Mouse (Mus musculus): ENCODE measurements around the gene Haghl. TPM values are rescaled to one million over a fixed set of nuclear protein-coding genes. Genes with fewer than 3 reads are reported as not detected.

The Haghl gene
- 10 to 100 TPM; 27.2 to 30.3 TPM for polyA plus RNA-seq (2017; shearing (Covaris generic))

DNA sequence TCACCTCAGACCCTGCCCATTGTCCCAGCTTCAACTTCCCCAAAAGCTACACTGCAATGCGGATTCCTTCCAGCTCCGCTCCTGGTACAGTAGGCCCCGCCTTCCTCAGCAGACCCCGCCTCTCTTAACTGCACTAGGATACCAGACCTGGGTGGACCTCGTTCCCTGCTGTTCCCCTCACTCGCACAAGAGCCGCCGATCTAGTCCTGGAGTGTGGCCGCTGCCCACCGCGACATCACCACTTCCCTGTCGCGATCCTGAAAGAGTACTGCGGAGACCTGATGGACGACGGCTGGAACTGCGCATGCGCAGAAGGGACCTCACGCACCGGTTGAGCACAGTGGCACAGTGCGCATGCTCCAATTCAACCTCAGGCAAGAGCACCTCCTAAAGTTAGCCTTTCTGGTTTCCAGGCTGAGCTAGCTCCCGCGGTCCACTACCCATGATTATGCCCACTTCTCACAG is at the start of gene Haghl:
Gene Haghl (minus strand): TSS at position 393 of the 465 bp plus-strand sequence.
- ATAC-seq = peak; percentile 76

DNA sequence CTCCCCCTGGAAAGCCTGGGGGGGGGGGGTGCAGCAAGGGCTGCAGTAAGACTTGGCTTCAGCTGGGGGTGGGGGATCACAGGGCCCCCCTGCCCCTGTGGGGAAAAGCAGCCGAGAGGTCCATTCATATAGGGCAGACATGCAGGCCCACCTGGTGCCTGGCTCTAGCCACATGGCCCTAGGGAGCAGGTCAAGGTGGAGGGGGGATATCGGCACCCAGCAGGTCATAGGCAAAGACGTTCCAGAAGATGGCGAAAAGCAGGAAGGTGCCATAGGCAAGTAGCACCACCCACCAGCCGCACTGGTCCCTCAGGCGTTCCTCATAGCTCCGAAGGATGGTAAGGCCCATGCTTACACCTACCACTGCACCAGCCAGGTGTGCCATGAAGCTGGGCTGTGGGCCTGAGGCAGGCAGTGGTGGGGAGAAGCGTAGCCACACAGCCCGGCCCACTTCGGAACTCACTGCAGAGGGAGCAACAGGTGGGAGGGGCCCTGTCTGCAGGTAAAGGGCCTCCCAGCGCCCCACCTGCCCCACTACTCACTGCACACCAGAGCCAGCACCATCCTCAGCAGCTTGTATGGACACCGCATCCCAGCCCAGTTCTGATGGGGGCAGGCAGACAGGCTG is 49.2 kb upstream of the Haghl start:
- no peak for ATAC-seq

DNA sequence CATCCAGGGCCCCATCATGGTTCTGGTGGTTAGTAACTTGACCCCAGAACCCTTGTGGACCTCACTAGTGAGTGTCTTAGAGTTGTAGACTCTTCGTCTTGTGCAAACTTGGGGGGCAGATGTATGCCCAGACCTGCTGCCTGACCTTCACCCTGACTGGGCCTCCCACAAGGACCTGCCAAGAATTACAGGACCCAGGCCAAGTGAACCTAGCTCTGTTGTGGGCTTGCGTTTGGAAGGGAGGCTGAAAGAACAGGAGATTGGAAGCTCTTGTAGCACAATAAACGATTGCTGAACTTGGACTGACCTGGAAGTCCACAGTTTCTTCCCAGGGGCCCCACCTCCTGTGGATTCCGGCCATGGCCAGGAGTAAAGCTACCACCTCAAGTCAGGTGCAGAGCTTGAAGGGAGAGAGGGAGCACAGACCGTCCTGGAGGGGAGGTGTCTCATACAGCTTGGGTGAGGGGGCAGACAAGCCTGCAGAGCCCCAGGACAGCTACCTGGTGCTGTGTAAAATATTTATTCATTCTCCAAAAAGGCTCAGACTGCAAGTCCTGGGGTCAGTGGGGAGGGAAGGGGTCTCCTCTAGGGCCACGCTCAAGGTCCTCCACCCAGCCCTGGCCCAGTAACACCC is 48.6 kb upstream of the Haghl start:
- ATAC-seq = no peak

DNA sequence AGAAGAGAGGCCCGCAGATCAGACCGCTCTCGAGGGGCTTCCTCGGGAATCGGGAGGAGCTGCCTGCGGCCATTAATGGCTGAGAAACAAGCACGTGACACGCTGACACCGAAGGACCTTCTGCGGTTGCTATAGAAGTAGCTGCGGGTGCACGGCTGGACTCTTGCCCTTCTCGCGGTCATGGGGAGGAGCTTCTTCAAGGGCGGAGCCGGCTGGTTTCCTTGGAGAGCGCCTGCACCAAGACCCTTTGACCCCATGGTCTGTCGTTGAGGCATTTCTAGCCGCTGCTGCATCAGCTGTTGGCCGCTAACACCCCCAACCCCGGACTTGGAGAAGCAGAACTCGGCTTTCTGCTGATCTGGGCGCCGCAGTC is 47.8 kb upstream of the Haghl start, which contains the start of gene Stub1:
Gene Stub1 (minus strand): TSS at position 114 of the 373 bp plus-strand sequence.
- no peak for ATAC-seq

DNA sequence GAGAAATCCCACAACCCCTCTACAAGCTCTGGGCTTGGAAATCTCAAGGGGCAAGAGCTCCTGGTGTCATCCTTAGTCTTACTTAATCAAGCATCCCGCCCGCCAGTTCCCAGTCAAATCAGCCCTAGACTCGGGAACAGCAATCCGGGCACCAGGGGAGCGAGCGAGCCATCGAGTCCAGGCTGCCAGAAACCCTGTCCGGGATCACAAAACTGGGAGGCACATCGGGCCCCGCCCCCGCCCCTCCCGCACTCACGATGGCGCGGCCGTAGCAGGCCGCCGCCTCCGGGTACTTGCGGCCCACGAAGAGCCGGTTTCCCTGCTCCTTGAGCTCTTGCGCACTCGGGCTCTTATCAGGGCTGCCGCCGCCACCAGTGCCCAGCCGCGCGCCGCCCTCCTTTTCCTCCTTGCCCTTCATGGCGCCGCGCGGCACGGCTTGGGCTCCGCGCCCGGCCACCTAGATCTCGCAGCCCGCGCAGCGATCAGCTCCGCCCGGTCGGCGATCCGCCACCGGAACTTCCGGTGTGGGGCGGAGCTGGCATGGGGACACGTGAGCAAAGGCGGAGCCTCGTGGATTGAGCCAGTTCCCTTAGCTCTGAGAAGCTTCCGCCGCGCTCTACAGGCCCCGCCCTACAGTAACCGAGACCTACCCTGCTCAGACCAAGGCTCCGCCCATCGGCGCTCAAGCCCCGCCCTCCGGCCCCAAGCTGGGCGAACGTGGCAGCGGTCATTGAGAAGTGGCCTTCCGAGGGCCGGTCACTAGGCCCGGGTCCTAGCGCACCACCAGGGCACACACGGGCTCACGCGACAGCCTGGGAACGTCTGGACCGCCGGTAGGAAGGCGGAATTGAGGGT is 47.2 kb upstream of the Haghl start:
- ATAC-seq = peak; percentile 95

DNA sequence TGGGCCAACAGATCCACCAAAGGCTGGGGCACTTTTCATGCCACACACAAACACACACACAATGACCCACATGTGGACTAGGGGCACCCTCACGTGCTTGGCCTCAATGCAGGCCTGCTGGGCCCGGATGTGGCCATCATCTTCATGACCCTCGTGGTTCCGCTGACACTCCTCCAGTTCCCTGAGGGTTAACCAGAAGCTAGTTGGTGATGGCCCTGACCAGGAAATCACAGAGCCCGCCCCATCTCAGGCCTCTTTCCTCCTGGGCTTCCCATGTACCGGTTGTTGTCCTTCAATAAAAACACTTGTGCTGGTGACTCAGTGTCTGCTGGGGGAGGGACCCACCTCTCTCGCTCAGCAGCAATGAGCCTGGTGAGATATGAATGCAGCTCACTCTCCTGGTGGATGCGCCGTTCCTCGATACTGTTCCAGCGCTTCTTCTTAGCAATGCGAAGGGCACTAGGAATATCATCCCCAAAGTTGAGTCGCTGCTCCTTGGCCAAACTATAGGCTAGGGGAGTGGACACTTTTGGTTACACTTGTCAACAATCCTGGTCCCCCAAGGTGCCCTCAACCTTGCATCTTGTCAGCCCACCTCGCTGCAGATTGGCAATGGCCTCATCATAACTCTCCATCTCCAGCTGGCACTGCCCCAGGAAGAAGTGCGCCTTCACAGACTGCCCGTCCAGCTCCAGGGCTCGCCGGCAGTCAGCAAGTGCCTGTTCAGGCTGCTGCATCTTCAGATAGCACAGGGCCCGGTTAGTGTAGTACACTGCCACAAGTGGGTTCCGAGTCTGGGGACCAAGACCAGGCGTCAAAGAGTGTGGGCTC is 46.2 kb upstream of the Haghl start:
- ATAC-seq = no peak

DNA sequence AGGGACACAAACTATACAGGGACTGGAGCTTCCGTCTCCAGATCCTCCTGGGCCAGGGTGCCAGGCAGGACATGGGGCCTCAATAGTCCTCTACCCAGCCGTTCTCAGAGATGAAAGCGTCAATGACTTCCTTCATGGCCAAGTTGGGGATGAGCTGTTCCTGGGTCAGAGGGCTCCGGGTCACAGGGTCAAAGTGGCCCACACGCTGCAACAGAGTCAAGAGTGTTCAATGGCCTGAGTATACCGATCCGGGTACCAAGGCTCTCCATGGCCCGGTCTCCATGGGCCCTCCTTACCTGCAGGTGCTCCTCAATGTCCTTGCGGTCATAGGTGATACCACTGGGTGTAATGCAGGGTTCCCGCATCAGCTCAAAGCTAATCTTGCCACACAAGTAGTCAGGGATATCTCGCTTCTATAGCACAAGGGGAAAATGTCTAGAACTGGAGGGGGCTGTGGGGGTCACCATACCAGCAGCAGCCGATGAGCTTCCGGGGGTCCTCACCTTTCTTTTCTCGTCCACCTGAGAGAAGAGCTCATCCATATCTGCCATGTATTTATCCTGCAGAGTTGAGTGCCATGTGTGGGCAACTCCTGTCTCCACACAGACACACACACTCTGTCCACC is 45.4 kb upstream of the Haghl start:
- no peak for ATAC-seq

DNA sequence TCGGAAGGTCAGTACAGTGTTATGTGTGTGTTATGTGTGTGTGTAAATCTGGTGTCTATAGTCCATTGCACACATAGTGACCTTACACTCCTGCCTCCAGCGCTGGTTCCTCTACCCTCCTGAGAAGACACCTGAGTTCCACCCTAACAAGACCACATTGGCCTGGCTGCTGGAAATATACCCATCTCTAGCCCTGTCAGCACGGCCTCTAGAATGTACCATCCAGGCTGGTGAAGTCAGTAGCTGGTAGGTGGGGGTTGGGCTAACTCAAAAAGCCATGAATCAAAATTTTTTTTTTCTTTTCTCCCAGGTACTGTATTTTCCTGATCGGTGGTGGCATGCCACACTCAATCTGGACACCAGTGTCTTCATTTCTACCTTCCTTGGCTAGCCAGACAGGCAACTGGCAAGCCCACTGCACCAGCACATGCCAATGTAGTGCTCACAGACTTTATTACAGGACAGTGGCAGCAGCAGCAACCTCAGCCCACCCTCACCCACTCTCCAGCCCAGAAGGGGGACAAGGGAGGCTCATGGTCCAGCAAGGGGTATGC is 44.8 kb upstream of the Haghl start:
- no peak for ATAC-seq

DNA sequence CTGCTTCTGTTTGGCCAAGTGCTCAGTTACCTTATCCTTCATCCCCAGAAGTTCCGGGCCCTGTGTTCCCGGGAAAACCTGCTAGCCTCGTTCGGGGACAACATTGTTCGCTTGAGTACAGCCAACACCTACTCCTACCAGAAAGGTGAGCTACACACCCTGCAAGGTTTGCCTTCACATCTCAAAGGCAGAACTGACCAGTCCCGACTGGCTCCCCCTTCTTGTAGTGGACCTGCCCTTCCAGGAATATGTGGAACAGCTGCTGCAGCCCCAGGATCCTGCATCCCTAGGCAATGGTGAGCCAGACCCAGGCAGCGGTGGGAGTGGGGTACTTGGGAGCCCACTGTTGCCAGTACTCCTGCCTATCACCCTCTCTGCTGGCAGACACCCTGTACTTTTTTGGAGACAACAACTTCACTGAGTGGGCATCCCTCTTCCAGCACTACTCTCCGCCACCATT is 44.1 kb upstream of the Haghl start:
- no peak for ATAC-seq

DNA sequence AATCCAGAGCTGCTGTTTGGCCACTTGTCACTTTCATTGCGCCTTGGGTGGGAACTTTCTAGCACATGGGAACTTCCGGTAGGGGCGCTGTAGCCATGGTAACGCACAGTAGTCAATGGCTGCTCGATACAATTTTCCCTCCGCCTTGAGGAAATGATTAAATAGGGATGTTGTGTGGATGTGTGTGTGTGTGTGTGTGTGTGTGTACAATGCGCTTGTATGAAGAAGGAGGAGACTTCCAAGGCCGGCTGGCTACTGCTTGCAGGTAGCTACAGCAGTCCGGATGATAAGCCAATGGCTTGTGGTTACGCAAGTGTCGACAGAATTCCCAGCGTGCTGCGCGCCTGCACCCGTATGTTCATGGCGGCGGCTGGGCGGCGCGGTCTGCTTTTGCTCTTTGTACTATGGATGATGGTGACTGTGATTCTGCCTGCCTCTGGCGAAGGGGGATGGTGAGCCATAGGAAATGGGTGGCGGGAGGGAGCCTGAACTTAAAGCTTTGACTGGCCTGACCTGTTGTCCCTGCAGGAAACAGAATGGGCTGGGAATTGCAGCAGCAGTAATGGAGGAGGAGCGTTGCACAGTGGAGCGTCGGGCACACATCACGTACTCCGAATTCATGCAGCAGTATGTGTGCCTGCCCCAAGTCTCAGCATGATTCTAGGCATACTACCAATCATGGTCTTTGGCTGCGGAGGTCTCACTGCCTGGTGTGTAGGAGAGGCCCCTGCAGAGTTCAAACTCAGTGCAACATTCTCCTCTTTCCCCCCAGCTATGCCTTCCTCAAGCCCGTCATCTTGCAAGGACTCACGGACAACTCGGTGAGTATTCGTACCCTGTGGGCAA is 43.5 kb upstream of the Haghl start, which contains the start of gene Jmjd8:
Gene Jmjd8 (plus strand): TSS at position 156 of the 846 bp plus-strand sequence.
- peak; percentile 55 for ATAC-seq

DNA sequence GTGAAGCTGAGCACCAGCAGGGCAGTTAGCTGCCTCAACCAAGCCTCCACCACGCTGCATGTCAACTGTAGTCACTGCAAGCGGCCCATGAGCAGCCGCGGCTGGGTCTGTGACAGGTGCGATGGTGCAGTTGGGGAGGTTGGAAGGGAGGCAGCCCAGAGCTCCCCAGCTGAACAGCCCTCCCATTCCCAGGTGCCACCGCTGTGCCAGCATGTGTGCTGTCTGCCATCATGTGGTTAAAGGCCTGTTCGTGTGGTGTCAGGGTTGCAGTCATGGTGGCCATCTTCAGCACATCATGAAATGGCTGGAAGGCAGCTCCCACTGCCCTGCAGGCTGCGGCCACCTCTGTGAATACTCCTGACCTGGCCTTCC is 42.7 kb upstream of the Haghl start:
- no peak for ATAC-seq

DNA sequence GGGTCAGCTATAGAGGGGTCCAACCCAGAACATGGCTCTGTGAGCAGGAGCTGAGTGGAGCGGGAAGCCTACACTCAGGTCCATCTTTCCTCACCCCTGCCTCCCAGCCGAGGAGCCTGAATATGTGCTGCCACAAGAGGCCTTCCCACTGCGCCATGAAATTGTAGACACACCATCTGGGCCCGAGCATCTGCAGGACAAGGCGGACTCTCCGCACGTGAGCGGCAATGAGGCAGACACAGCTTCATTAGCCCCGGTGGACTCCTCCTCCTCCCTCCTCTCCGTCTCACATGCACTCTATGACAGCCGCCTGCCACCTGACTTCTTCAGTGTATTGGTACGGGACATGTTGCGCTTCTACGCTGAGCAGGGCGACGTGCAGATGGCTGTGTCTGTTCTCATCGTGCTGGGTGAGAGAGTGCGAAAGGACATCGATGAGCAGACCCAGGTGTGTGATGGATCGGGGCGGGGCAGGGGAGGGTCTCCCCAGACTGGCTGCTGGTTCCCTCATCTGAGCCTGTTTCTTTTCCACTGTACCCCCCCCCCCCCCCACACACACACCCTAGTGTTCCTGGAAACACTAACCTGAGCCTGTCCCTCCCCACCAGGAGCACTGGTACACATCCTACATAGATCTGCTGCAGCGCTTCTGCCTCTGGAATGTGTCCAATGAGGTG is 42.2 kb upstream of the Haghl start:
- ATAC-seq = no peak

DNA sequence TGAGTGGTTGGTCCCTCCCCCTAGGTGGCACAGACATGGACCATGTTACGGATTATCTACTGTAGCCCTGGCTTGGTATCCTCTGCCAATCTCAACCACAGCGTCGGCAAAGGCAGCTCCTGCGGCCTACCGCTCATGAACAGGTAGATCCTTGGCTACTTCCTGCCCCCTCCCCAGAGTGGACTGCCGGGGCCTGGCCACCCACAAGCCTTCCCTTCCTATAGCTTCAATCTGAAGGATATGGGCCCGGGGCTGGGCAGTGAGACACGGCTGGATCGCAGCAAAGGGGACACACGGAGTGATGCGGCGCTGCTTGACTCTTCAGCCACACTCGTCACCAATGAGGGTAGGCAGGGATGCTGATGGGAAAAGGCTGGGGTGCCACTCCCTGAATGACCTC is 41.5 kb upstream of the Haghl start:
- no peak for ATAC-seq

DNA sequence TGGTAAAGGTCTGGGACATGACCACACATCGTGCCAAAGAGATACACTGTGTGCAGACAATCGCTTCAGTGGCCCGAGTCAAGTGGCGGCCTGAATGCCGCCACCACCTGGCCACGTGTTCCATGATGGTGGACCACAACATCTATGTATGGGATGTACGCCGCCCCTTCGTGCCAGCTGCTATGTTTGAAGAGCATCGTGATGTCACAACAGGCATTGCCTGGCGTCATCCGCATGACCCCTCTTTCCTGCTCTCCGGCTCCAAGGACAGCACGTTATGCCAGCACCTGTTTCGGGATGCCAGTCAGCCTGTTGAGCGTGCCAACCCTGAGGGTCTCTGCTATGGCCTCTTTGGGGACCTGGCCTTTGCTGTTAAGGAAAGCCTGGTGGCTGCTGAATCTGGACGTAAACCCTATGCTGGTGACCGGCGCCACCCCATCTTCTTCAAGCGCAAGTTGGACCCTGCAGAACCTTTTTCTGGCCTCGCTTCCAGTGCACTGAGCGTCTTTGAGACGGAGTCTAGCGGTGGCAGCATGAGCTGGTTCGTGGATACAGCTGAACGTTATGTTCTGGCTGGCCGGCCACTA is 40.6 kb upstream of the Haghl start:
- ATAC-seq = no peak

DNA sequence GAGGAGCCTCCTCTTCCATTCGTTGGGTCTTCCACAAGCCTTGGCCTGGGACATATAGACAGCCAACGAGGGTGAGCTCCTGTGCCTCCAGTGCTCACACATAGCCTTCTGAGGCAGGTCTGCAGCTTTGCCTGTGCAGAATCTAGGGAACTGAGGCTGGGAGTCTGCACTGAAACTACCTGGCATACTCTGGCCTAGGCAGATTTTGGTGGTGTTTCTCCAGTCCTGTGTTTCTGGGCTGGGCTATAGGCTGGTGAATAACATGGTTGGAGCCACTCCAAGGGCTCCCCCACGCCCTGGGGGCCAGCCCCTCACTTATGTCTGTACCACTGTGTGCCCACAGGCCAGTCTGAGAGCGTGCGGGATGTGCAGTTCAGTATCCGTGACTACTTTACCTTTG is 39.8 kb upstream of the Haghl start:
- no peak for ATAC-seq

DNA sequence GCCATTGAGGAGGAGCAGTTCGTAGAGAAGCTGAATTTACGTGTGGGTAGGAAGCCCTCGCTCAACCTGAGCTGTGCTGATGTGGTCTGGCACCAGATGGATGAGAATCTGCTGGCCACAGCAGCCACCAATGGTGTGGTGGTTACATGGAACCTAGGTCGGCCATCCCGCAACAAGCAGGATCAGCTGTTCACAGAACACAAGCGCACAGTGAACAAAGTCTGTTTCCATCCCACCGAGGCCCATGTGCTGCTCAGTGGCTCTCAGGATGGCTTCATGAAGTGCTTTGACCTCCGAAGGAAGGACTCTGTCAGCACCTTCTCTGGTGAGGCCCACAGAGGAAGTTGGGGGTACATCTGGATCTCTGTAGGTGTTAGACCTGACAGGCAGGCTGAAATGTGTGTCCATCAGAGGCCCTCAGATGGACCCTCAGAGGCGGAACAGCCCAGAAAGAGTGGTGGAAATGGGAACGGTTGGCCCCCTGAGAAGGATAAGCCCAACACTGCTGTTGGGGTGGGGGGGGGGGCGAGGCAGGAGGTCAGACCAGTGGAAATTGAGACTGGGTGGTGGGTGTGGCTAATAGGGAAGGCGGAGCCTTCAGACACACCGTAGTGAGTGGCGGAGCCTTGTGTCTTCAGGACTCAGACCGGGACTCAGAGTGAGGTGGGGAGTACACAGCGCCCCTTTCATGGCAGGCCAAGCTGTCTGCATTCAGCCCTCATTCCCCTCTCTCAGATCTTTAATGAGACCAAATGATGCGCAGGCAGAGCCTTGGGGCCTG is 39.1 kb upstream of the Haghl start:
- ATAC-seq = no peak

DNA sequence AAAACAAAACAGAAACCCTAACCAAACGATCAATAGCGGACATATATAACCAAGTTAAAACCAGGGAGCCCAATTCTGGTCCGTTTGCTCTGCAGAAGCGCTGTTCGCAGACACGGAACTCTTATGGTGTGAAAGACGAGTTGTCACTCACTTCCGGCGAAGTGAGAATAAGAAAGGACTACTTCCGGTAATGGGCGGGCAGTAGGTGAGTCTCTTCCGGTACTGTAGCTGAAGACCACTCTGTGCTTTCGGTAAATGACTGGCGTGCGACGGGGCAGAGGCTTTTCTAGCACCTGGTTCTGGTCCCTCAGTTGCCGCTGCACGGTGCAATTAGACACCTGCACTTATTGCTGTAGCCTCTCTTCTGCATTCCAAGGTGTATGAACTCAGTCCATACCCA is 38.0 kb upstream of the Haghl start, which contains the start of gene Wdr24:
Gene Wdr24 (plus strand): TSS at position 176 of the 400 bp plus-strand sequence.
- peak; percentile 94 for ATAC-seq

Data from activated CD4-positive, CD25-positive, alpha-beta regulatory T cell, adult 4 months (primary cell).